Mouse (Mus musculus): Measurements from ENCODE around the gene Appbp2.

Appbp2 gene

DNA sequence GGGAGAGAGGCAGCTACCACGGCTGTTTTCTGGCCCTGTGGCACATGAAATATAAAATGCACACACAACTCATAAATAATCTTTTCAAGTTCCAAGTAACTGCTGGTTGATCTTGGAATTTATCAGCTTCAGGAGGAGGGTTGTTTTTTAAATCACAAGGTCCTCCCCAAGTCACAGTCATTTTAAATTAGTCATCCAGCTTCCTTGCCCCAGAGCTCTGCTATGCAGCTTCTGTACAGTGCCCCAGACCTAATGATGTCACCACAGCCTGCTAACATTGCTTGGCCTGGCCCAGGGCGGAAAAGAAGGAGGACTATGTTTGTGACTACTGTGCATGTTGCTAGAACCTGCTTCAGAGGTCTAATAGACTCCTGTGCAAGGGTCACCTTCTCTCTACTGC lies 77.6 kb downstream of the Appbp2 start:
- no peak for DNase-seq (ENCODE audit: low spot score)

DNA sequence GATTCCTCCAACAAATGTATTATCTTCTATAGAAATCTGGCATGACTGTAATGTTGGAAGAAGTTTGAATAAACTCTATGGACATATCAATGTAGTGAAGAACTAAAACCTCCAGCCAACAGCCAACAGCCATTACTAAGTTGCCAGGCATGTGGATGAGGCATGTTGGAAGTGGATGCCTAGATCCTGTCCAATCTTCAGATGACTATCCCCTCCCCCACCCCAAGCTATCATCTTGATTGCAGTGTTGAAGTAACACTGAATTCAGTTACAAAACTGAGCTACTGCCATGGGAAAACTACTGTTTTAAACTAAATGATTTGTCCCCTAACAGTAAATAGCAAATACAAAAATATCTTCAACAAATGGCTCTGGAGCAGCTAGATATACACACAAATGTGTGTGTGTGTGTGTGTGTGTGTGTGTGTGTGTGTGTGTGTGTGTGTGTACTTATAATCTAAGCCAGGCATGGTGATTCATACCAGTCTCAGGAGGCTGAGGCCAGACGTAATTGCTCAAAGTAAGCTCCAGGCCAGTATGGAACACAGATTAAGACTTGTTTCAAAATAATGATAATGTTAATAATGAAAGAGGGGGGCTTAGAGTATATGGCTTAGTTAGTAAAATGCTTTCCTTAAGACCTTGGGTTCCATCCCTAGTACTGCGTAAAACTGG lies 82.5 kb downstream of the Appbp2 start:
- no peak for DNase-seq (ENCODE audit: low spot score)

DNA sequence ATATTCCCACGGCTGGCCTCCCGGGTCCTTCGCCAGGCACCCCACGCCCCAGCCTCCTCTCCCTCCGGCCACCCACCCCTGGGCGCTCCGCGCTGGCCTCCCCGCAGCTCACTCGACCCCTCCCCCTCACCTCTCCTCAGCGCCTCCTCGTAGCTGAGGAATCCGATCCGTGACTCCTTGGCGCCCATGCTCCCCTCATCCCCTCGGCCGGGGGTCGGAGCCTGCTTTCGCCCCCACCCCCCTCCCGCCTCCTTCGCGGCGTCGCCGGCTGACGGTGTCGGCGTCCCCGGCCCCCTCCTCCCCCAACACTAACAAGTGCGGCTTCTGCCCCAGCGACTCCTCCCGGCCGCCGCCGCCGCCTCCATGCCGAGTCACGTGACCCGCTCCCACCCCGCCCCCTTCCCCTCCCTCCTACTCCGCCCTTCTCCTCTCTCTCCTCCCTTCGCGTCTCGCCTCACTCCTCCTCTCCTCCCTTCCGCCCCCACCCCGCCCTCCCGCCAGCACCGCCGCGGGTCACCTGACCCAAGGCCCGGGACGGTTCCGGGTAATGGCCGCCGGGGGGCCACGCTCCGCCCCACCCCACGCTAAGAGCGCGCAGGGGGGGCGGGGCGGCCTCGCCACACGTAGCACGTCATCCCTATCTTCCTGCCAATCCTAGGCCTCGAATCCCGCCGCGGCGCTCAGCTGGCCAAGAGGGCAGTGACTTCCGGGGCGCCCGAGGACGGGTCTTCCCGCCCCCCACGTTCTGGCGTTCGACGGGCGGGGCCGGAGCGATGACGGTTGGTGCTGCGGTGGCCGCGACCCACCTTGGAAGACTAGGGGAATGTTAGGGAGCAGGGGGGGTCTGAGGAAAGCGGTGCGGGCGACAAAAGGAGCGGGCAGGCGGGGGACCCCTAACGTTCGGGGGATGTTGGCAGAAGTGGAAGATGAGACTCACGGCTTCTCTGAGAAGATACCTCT lies 95.1 kb downstream of the Appbp2 start, which contains the start of gene Usp32:
Gene Usp32 (minus strand): TSS at position 581 of the 960 bp plus-strand sequence.
- DNase-seq (ENCODE audit: low spot score): peak; percentile 99

GRCm38 (mm10) chr11:85138776-85139474 lies 96.0 kb downstream of the Appbp2 start:
- DNase-seq (ENCODE audit: low spot score): peak; percentile 47
